Comparison of ENCODE assay signal across 25 mouse cellular contexts in genomic region chr11:62035220-62035619, GRCm38 (mm10).
"Had no signal": no experiment of that assay in that cellular context is flagged by ENCODE, and none has a peak within 500 bp of the region (broad histone marks: within the 10 kb centered on the region; RNA-seq: fewer than 3 reads in every experiment).

No protein-coding gene starts in this region.

- H3K36me3 ChIP-seq: embryonic facial prominence, embryonic 10.5 days; embryonic facial prominence, embryonic 12.5 days; embryonic facial prominence, embryonic 13.5 days; embryonic facial prominence, embryonic 15.5 days; forebrain, embryonic 10.5 days; forebrain, embryonic 12.5 days; forebrain, embryonic 15.5 days had no signal

- H3K27me3 ChIP-seq: embryonic facial prominence, embryonic 12.5 days; embryonic facial prominence, embryonic 13.5 days; embryonic facial prominence, embryonic 15.5 days; forebrain, embryonic 12.5 days; forebrain, embryonic 13.5 days; forebrain, embryonic 15.5 days had no signal

- H3K4me2 ChIP-seq: embryonic facial prominence, embryonic 12.5 days; embryonic facial prominence, embryonic 13.5 days; embryonic facial prominence, embryonic 15.5 days; forebrain, embryonic 12.5 days; forebrain, embryonic 13.5 days; forebrain, embryonic 15.5 days had no signal

- H3K4me3 ChIP-seq: embryonic facial prominence, embryonic 10.5 days; embryonic facial prominence, embryonic 12.5 days; embryonic facial prominence, embryonic 13.5 days; embryonic facial prominence, embryonic 15.5 days; erythroblast, embryonic 14.5 days; forebrain, embryonic 10.5 days; forebrain, embryonic 12.5 days; forebrain, embryonic 13.5 days; forebrain, embryonic 15.5 days; gastrocnemius, adult 2 months; heart, adult 2 months had no signal

- DNase-seq: cerebellum, adult 8-10 months; cerebellum, adult 9-10 months; cerebellum, adult 9-11 months; cerebellum, postnatal 10 days; cerebellum, postnatal 14 days; cerebellum, postnatal 25 days; cerebellum, postnatal 36 days; embryo, embryonic 11 days; forebrain, postnatal 0 days; gastrocnemius, adult 2 months; gastrocnemius, postnatal 10 days; gastrocnemius, postnatal 14 days; gastrocnemius, postnatal 25 days; gastrocnemius, postnatal 36 days; heart, adult 11 months; heart, adult 2 months had no signal
